Mouse (Mus musculus) cortical plate, adult 2 months (tissue): ENCODE data around the gene Tbc1d4.

Experiments used
- CTCF ChIP-seq: fragments of 200-500 bp; IDR thresholded peaks from 2 replicates; pipeline ENCODE4 v1.5.1; 2011; ENCODE audit warnings: mild to moderate bottlenecking, control low read depth, low read length; ENCODE audit not compliant: insufficient read depth; ENCODE audit errors: extremely low read depth
- POLR2A ChIP-seq: fragments of 200-500 bp; IDR thresholded peaks from 2 replicates; pipeline ENCODE4 v1.6.1; 2011; ENCODE audit warnings: mild to moderate bottlenecking, low read length, control low read depth; ENCODE audit not compliant: insufficient read depth; ENCODE audit errors: extremely low read depth

DNA sequence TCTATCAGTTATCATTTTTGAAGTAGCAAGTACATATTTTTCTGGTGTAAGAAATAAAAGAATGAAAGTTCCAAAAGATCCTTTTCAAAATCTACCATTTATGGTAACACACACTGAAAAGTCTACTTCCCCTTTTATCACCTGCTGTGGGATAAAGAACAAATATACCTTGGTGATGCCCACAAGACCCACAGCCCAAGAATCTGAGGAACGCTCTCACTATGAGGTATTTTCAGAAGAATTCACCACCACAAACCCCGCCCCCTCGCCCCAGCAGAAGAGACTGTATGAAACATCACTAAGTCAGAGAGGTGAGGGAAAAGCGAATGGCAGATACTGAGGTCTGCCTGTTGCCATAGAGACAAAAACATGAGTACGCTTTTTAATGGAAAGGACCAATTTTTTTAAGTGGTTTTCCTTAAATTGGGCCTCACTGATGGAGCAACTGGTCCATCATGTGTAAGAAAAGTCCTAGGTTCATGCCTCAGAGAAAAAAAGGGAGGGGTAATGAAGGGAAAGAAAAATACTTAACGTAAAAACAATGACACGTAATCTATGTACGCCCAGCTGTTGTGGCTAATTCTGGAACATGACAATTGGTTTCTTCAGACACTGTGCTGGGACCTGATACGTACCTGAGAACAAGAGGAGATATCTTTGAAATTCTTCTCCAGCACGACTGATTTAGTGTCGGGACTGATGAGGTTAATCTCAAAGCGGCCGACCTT is 104.4 kb downstream of the Tbc1d4 start:
- TF ChIP-seq CTCF (no peak), POLR2A (no peak)
